Mouse (Mus musculus) CH12.LX (cell line): Measurements from ENCODE around the gene Zc3hc1. TPM values are rescaled to one million over a fixed set of nuclear protein-coding genes. Genes with fewer than 3 reads are reported as not detected.
"Not testable (repeated sequence)": the region's sequence is repeated elsewhere in the genome, so short reads cannot be mapped to it uniquely, and the experiment has no call there.

Experiments
- DNase-seq: peaks from one replicate; pipeline ENCODE4 v3.0.0-alpha.2; 2013; ENCODE audit errors: extremely low read depth
- H3K27ac ChIP-seq: 2 replicates; pipeline ENCODE4 v1.5.1; 2012; ENCODE audit warnings: low read depth, mild to moderate bottlenecking, control low read depth, moderate library complexity; ENCODE audit not compliant: insufficient read depth
- H3K27me3 ChIP-seq: replicated peaks from 2 replicates; pipeline ENCODE3; 2012; ENCODE audit warnings: inconsistent platforms
- H3K36me3 ChIP-seq, 2 experiments: replicated peaks in 1 of 2; 2 replicates each; pipeline versions ENCODE3 to v1.6.1; 2012; ENCODE audit warnings: inconsistent platforms in 1 of 2, low read length in 1 of 2, mild to moderate bottlenecking in 1 of 2, mixed read lengths in 1 of 2, moderate library complexity in 1 of 2; ENCODE audit not compliant: control insufficient read depth in 1 of 2, insufficient read depth in 1 of 2
- H3K4me1 ChIP-seq, 2 experiments: 2 replicates each; pipeline ENCODE4 v1.6.1; 2012; ENCODE audit warnings: inconsistent platforms in 1 of 2, moderate library complexity in 1 of 2; ENCODE audit not compliant: insufficient read depth in 2 of 2, control insufficient read depth in 1 of 2
- H3K4me2 ChIP-seq: 2 replicates; pipeline ENCODE4 v1.6.1; 2012; ENCODE audit warnings: low read depth, mild to moderate bottlenecking, control low read depth; ENCODE audit not compliant: poor library complexity, insufficient read depth, severe bottlenecking
- H3K4me3 ChIP-seq, 3 experiments: fragments of 150-350 bp in 1 of 3; sonication (generic) in 1 of 3; replicated peaks in 1 of 3; 2 replicates each; pipeline versions ENCODE3 to v1.5.1; 2011 to 2012; ENCODE audit warnings: low read depth in 2 of 3, low read length in 2 of 3, mild to moderate bottlenecking in 2 of 3, moderate library complexity in 2 of 3, control low read depth in 1 of 3, improper control_type of control experiment in 1 of 3, inconsistent platforms in 1 of 3, mixed read lengths in 1 of 3; ENCODE audit not compliant: poor library complexity in 1 of 3
- H3K79me2 ChIP-seq: replicated peaks from 2 replicates; pipeline ENCODE4 v1.6.1; 2012; ENCODE audit warnings: mild to moderate bottlenecking, moderate library complexity; ENCODE audit not compliant: control insufficient read depth, poor library complexity, insufficient read depth, severe bottlenecking; ENCODE audit errors: extremely low read depth
- H3K9ac ChIP-seq: 2 replicates; pipeline ENCODE4 v1.6.1; 2012; ENCODE audit warnings: low read depth, mild to moderate bottlenecking, control low read depth, moderate library complexity; ENCODE audit not compliant: insufficient read depth
- H3K9me3 ChIP-seq: replicated peaks from 2 replicates; pipeline ENCODE3; 2012; ENCODE audit warnings: low read length, inconsistent platforms, mixed read lengths
- CHD2 ChIP-seq: IDR thresholded peaks from 2 replicates; pipeline ENCODE4 v1.6.1; 2011; ENCODE audit warnings: low read length, improper control_type of control experiment
- E2F4 ChIP-seq: IDR thresholded peaks from 2 replicates; pipeline ENCODE4 v1.6.1; 2011; ENCODE audit warnings: low read depth, low read length, improper control_type of control experiment; ENCODE audit not compliant: insufficient replicate concordance
- EP300 ChIP-seq: IDR thresholded peaks from 2 replicates; pipeline ENCODE4 v1.6.1; 2011; ENCODE audit warnings: low read length, improper control_type of control experiment
- IRF4 ChIP-seq: IDR thresholded peaks from 2 replicates; pipeline ENCODE4 v1.6.1; 2014; ENCODE audit warnings: low read depth, mild to moderate bottlenecking, inconsistent platforms, low read length, improper control_type of control experiment
- JUN ChIP-seq: IDR thresholded peaks from 2 replicates; pipeline ENCODE4 v1.6.1; 2011; ENCODE audit warnings: low read depth, mild to moderate bottlenecking, low read length, improper control_type of control experiment, moderate library complexity; ENCODE audit not compliant: insufficient read depth
- MAFK ChIP-seq: IDR thresholded peaks from 2 replicates; pipeline ENCODE4 v1.6.1; 2011; ENCODE audit warnings: low read length, improper control_type of control experiment; ENCODE audit not compliant: insufficient replicate concordance
- MAX ChIP-seq: IDR thresholded peaks from 2 replicates; pipeline ENCODE4 v1.6.1; 2011; ENCODE audit warnings: low read length, improper control_type of control experiment
- MAZ ChIP-seq: IDR thresholded peaks from 2 replicates; pipeline ENCODE4 v1.6.1; 2012; ENCODE audit warnings: low read depth, mild to moderate bottlenecking, inconsistent platforms, low read length, improper control_type of control experiment, moderate library complexity
- MEF2A ChIP-seq: IDR thresholded peaks from 2 replicates; pipeline ENCODE4 v1.6.1; 2014; ENCODE audit warnings: low read depth, mild to moderate bottlenecking, inconsistent platforms, low read length, improper control_type of control experiment, borderline replicate concordance
- MXI1 ChIP-seq: IDR thresholded peaks from 2 replicates; pipeline ENCODE4 v1.6.1; 2011; ENCODE audit warnings: mild to moderate bottlenecking, low read depth, low read length, improper control_type of control experiment
- MYC ChIP-seq: IDR thresholded peaks from 2 replicates; pipeline ENCODE4 v1.6.1; 2011; ENCODE audit warnings: low read depth, mild to moderate bottlenecking, improper control_type of control experiment, low read length
- NELFE ChIP-seq: IDR thresholded peaks from 2 replicates; pipeline ENCODE4 v1.6.1; 2011; ENCODE audit warnings: low read depth, low read length, improper control_type of control experiment
- PAX5 ChIP-seq: IDR thresholded peaks from 2 replicates; pipeline ENCODE4 v1.6.1; 2012; ENCODE audit warnings: low read length, inconsistent platforms, mixed read lengths
- POLR2A ChIP-seq: IDR thresholded peaks from 2 replicates; pipeline ENCODE4 v1.6.1; 2011; ENCODE audit warnings: low read depth, mild to moderate bottlenecking, improper control_type of control experiment, low read length
- POLR2AphosphoS2 ChIP-seq: IDR thresholded peaks from 2 replicates; pipeline ENCODE4 v1.6.1; 2011; ENCODE audit warnings: low read depth, low read length, improper control_type of control experiment
- RAD21 ChIP-seq: IDR thresholded peaks from 2 replicates; pipeline ENCODE4 v1.6.1; 2011; ENCODE audit warnings: low read depth, mild to moderate bottlenecking, low read length, improper control_type of control experiment, moderate library complexity
- SIN3A ChIP-seq: IDR thresholded peaks from 2 replicates; pipeline ENCODE4 v1.6.1; 2012; ENCODE audit warnings: low read length, improper control_type of control experiment, inconsistent platforms
- TCF12 ChIP-seq: IDR thresholded peaks from 2 replicates; pipeline ENCODE4 v1.6.1; 2014; ENCODE audit warnings: low read depth, mild to moderate bottlenecking, inconsistent platforms, low read length, improper control_type of control experiment
- UBTF ChIP-seq: IDR thresholded peaks from 2 replicates; pipeline ENCODE4 v1.6.1; 2012; ENCODE audit warnings: low read depth, mild to moderate bottlenecking, inconsistent platforms, low read length, improper control_type of control experiment, moderate library complexity
- USF1 ChIP-seq: IDR thresholded peaks from 2 replicates; pipeline ENCODE4 v1.6.1; 2014; ENCODE audit warnings: low read depth, mild to moderate bottlenecking, inconsistent platforms, low read length, improper control_type of control experiment
- ZKSCAN1 ChIP-seq: IDR thresholded peaks from 2 replicates; pipeline ENCODE4 v1.6.1; 2012; ENCODE audit warnings: low read depth, inconsistent platforms, low read length, improper control_type of control experiment, borderline replicate concordance
- dilution Hi-C: fragments of 300-500 bp; cut with MboI; formaldehyde crosslinking; loops from 2 replicates; pipeline ENCODE4 v1.14.3; 2020; ENCODE audit warnings: low sequenced_read_pairs; ENCODE audit not compliant: extremely low pct_unique_long_range_greater_than_20kb, extremely low pct_ligation_motif_present
- in situ Hi-C: fragments of 300-500 bp; cut with MboI; formaldehyde crosslinking; loops from 3 replicates; pipeline ENCODE4 v1.14.3; 2019; ENCODE audit warnings: low sequenced_read_pairs, low pct_ligation_motif_present, low pct_unique_long_range_greater_than_20kb, mixed read lengths
- polyA plus RNA-seq: library from polyadenylated mRNA; unstranded; fragments of >175 nt; gene quantifications from 2 replicates; pipeline ENCODE4 v1.2.1, GENCODE M21; 2012; ENCODE audit warnings: low read depth; ENCODE audit not compliant: insufficient read length
- total RNA-seq, 2 experiments: library from RNA; depleted of rRNA; stranded (reverse); fragments of 300-350 nt in 1 of 2; fragments of >200 nt in 1 of 2; gene quantifications; 2 replicates each; pipeline ENCODE4 v1.2.3; 2012 to 2014

The Zc3hc1 gene
- total and polyA plus RNA-seq, 3 experiments, result 59.5 to 89.5 (median 80.2) TPM

DNA sequence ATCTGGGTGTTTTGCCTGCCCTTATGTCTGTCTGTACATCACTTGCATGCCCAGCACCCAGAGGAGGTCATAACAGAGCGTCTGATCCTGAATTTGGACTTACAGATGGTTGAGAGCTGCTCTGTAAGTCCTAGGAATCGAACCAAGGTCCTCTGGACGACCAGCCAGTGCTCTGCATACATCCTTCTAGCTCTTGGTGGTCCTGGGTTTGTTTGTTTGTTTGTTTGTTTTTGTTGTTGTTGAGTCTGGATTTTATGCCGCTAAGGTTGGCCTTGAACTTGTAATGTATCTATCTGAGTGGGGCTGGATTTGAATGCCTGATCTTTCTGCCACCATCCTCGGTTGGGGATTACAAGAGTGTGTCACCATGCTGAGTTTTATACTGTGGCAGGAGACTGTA is 9.3 kb upstream of the Zc3hc1 start:
- Histone ChIP-seq H3K9me3 (no peaks in the 10 kb centered on the region), H3K4me3 (no peak overlapping the region)
- in situ Hi-C loops, result loop anchor here (25.0 kb wide), 1 partner anchor 587 kb away; no protein-coding TSS in a partner anchor
- TF ChIP-seq E2F4, result no peak
- no peak for TF ChIP-seq IRF4
- no peak for TF ChIP-seq MAFK
- no peak for TF ChIP-seq MAZ
- TF ChIP-seq PAX5, result no peak
- TF ChIP-seq MEF2A, result no peak
- TF ChIP-seq ZKSCAN1, result no peak
- no peak for TF ChIP-seq NELFE
- no peak for TF ChIP-seq POLR2A
- TF ChIP-seq MXI1, result no peak
- TF ChIP-seq SIN3A, result no peak
- TF ChIP-seq TCF12, result no peak
- TF ChIP-seq POLR2AphosphoS2, result no peak
- no peak for TF ChIP-seq EP300
- no peak for TF ChIP-seq CHD2
- TF ChIP-seq RAD21, result no peak
- no peak for TF ChIP-seq UBTF
- no peak for TF ChIP-seq MAX
- TF ChIP-seq USF1, result no peak
- TF ChIP-seq, all 38 proteins: peak for 0
- H3K4me2 ChIP-seq, result no peak overlapping the region
- no peak for DNase-seq
- H3K79me2 ChIP-seq, result peaks cover 3% of the 10 kb centered on the region
- peaks cover 5% of the 10 kb centered on the region for H3K27me3 ChIP-seq
- dilution Hi-C loops, result no loop called here
- H3K9ac ChIP-seq, result no peak overlapping the region
- peaks cover 0 to 3% of the 10 kb centered on the region in 2 experiments for H3K36me3 ChIP-seq
- peaks cover 3 to 20% of the 10 kb centered on the region in 2 experiments; a peak in 3 of 4 replicates for H3K4me1 ChIP-seq
- H3K27ac ChIP-seq, result no peak overlapping the region

DNA sequence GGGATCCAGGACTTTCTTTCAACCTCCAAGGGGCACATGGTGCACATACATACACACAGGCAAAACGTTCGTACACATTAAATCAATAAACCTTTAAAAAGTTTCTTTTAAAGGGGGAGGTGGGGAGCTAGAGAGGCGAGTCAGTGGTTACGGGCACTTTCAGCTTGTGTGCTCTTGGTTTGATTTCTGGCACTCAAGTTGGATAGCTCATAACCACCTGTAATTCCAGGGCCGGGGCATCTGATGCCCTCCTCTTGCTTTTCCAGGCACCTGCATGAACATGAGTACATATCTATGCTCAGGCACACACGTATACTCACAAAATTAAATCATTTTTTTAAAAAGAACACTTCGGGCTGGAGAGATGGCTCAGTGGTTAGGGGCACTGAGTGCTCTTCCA is 1.2 kb upstream of the Zc3hc1 start:
- Histone ChIP-seq H3K27me3 (no peaks in the 10 kb centered on the region), H3K4me3 (no peak overlapping the region), H3K4me2 (no peak overlapping the region), H3K79me2 (peaks cover 19% of the 10 kb centered on the region), H3K9me3 (no peaks in the 10 kb centered on the region), H3K9ac (no peak overlapping the region), H3K36me3 (peaks cover 4 to 10% of the 10 kb centered on the region in 2 experiments), H3K27ac (no peak overlapping the region), H3K4me1 (peaks cover 0 to 23% of the 10 kb centered on the region in 2 experiments; a peak in 2 of 4 replicates)
- no peak for DNase-seq
- dilution Hi-C loops, result no loop called here
- TF ChIP-seq MYC (no peak), MAX (no peak), EP300 (no peak), JUN (no peak)
- in situ Hi-C loops, result no loop called here

DNA sequence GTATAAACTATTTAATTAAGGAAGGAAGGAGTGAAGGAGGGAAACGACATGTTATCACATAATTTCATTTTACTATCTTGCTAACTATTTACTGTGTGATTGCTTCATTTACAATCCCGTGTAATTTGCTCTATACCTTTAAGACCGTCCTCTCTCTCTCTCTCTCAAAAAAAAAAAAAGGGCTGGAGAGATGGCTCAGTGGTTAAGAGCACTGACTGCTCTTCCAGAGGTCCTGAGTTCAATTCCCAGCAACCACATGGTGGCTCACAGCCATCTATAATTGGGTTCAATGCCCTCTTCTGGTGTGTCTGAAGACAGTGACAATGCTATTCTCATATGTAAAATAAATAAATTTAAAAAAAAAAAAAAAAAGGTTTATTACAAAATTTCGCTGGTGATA is 557 bp downstream of the Zc3hc1 start:
- peak overlapping the region; percentile 90 to 99 (median 95) for H3K4me3 ChIP-seq
- DNase-seq, H3K9me3 ChIP-seq, H3K27ac ChIP-seq, in situ Hi-C loops, H3K27me3 ChIP-seq, dilution Hi-C loops: not testable (repeated sequence)
- peak overlapping the region; percentile 65 for H3K9ac ChIP-seq
- H3K4me1 ChIP-seq, result peaks cover 0 to 23% of the 10 kb centered on the region in 2 experiments; a peak in 2 of 4 replicates
- peaks cover 21% of the 10 kb centered on the region for H3K79me2 ChIP-seq
- peak overlapping the region; percentile 45; the same call in 1 of the 2 replicates for H3K4me2 ChIP-seq
- H3K36me3 ChIP-seq, result peaks cover 18 to 27% of the 10 kb centered on the region in 2 experiments
